Mouse (Mus musculus) lung, embryonic 14.5 days (tissue): ENCODE measurements around the gene Slc13a4. TPM values are rescaled to one million over a fixed set of nuclear protein-coding genes. Genes with fewer than 3 reads are reported as not detected.

Source experiments
- ATAC-seq: fragments of 200-750 bp; cut with Nextera tagmentation; 2 replicates; pipeline ENCODE4 v1.8.0; 2017; ENCODE audit warnings: mild to moderate bottlenecking, moderate TSS enrichment, moderate library complexity; ENCODE audit not compliant: insufficient read depth
- DNase-seq: peaks from one replicate; pipeline ENCODE4 v3.0.0-alpha.2; 2015
- H3K27ac ChIP-seq: fragments of 300-500 bp; sonication (generic); 2 replicates; pipeline ENCODE4 v1.5.1; 2014; ENCODE audit warnings: low read depth, mild to moderate bottlenecking, moderate library complexity
- H3K27me3 ChIP-seq: fragments of 300-500 bp; sonication (generic); 2 replicates; pipeline ENCODE4 v1.6.1; 2014; ENCODE audit warnings: low read length, control low read depth; ENCODE audit not compliant: insufficient read depth
- H3K36me3 ChIP-seq: fragments of 300-500 bp; sonication (generic); 2 replicates; pipeline ENCODE4 v1.6.1; 2014; ENCODE audit warnings: control low read depth; ENCODE audit not compliant: insufficient read depth
- H3K4me1 ChIP-seq: fragments of 300-500 bp; sonication (generic); 2 replicates; pipeline ENCODE4 v1.6.1; 2014; ENCODE audit warnings: antibody characterized with exemption, control low read depth; ENCODE audit not compliant: insufficient read depth
- H3K4me2 ChIP-seq: fragments of 300-500 bp; sonication (generic); 2 replicates; pipeline ENCODE4 v1.6.1; 2014; ENCODE audit warnings: mild to moderate bottlenecking
- H3K4me3 ChIP-seq: fragments of 300-500 bp; sonication (generic); 2 replicates; pipeline ENCODE4 v1.5.1; 2014; ENCODE audit warnings: low read depth, low read length
- H3K9ac ChIP-seq: fragments of 300-500 bp; sonication (generic); 2 replicates; pipeline ENCODE4 v1.6.1; 2014
- H3K9me3 ChIP-seq: fragments of 300-500 bp; sonication (generic); 2 replicates; pipeline ENCODE4 v1.6.1; 2016; ENCODE audit warnings: low read depth, low read length, control low read depth
- CTCF ChIP-seq: IDR thresholded peaks from 2 replicates; pipeline ENCODE4 v1.5.1; 2016; ENCODE audit warnings: antibody characterized with exemption, low read depth
- WGBS: fragments of 180-500 bp; shearing (Covaris S2); extraction: QIAGEN DNeasy Blood & Tissue Kit; methylation state at CpG from one replicate; pipeline ENCODE4 v1.1.7; 2014; 5-methylcytosine and 5-hydroxymethylcytosine counted together
- polyA plus RNA-seq: library from polyadenylated mRNA; unstranded; fragments of >200 nt; fragmentation: Nextera tagmentation; extraction: Ambion mirVana; gene quantifications from 2 replicates; pipeline ENCODE4 v1.2.1, GENCODE M21; 2014

The Slc13a4 gene
- polyA plus RNA-seq, 1 experiment from 2014 or later = 0.24 TPM

DNA sequence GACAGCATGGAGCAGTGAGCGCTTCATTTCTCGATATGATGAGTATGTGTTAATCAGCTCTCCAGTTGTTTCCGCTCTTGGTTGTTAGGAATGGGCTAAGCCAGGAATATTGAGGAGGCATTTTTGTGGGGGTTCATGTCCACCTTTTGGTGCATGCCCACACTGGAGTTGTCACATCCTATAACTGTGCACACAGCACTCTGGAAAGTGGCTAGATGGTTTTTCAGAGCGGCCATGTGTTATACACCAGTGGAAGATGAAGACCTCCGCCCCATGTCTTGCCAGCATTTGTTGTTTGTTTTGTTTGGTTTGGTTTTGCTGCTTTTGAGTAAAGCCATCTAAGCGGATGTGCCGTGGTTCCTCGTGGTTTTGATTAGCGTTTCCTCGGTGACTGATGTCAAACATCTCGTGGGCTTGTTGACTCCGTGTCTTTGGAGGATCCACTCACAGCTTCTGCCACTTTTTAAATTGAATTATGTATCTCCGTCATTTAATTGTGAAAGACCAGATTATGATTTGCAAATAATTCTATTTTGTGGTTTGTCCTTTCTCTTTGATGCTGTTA is 50.2 kb downstream of the Slc13a4 start:
- no peak overlapping the region; the same call in 1 of the 2 replicates for H3K4me2 ChIP-seq
- H3K4me1 ChIP-seq = peaks cover 27% of the 10 kb centered on the region
- no peaks in the 10 kb centered on the region for H3K9me3 ChIP-seq
- no peak overlapping the region for H3K4me3 ChIP-seq
- H3K9ac ChIP-seq = no peak overlapping the region
- DNase-seq (no peak), ATAC-seq (no peak)
- peaks cover 16% of the 10 kb centered on the region for H3K36me3 ChIP-seq
- H3K27me3 ChIP-seq = no peaks in the 10 kb centered on the region
- 78% methylated on average over 13 of the region's 13 CpGs for WGBS
- H3K27ac ChIP-seq = no peak overlapping the region
- no peak for TF ChIP-seq CTCF

DNA sequence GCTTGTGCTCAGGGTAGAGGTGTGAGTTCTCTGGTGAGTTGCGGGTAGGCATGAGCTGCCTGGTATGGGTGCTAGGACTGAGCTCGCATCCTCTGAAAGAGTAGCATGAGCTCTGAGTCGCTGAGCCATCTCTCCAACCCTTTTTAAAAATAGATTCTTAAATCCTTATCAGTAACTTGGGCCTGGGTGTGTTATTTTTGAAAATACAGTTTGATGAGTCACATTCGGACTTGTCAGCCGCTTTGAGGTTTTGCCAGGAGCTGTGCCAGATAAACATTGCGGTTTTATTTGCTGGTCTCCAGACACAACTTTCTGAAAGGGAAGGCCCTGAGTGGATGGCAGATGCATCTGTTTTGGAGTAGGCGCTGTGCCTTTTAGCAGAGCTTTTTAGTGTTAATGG is 51.2 kb downstream of the Slc13a4 start:
- DNase-seq = peak; percentile 82
- Histone ChIP-seq H3K9me3 (no peaks in the 10 kb centered on the region), H3K36me3 (peaks cover 9% of the 10 kb centered on the region), H3K4me2 (peak overlapping the region; percentile 78), H3K9ac (no peak overlapping the region), H3K4me1 (peaks cover 27% of the 10 kb centered on the region), H3K4me3 (no peak overlapping the region), H3K27ac (no peak overlapping the region; the same call in 1 of the 2 replicates), H3K27me3 (no peaks in the 10 kb centered on the region)
- no peak for ATAC-seq
- TF ChIP-seq CTCF = no peak
- WGBS = 44% methylated on average over 7 of the region's 7 CpGs

DNA sequence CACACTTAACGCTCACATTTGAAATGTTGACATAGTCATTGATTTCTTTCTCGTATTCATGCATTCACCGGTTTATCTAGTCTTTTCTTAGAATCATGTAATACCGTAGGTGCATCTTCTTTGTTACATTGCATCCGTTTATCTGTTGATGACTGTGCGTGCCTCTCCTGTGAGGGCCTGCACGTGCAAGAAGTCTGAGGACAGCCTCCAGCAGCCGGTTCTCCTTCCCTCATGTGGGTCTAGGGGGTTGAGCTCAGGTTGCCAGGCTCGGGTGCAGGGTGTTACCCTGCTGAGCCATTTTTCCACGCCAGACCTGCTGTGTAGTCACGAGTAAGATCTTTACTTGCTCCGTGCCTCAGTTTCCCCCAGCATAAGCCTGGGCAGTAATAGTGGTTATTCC is 52.9 kb downstream of the Slc13a4 start:
- Histone ChIP-seq H3K4me1 (peaks cover 27% of the 10 kb centered on the region), H3K27me3 (no peaks in the 10 kb centered on the region), H3K27ac (no peak overlapping the region; the same call in 1 of the 2 replicates), H3K36me3 (no peaks in the 10 kb centered on the region), H3K9ac (peak overlapping the region; percentile 80; the same call in 1 of the 2 replicates), H3K4me2 (peak overlapping the region; percentile 78), H3K9me3 (no peaks in the 10 kb centered on the region), H3K4me3 (0 out of 2 replicates have a peak overlapping the region, but pooled peaks have one; percentile 0)
- ATAC-seq (no peak), DNase-seq (no peak)
- WGBS = 69% methylated on average over 12 of the region's 12 CpGs
- no peak for TF ChIP-seq CTCF

DNA sequence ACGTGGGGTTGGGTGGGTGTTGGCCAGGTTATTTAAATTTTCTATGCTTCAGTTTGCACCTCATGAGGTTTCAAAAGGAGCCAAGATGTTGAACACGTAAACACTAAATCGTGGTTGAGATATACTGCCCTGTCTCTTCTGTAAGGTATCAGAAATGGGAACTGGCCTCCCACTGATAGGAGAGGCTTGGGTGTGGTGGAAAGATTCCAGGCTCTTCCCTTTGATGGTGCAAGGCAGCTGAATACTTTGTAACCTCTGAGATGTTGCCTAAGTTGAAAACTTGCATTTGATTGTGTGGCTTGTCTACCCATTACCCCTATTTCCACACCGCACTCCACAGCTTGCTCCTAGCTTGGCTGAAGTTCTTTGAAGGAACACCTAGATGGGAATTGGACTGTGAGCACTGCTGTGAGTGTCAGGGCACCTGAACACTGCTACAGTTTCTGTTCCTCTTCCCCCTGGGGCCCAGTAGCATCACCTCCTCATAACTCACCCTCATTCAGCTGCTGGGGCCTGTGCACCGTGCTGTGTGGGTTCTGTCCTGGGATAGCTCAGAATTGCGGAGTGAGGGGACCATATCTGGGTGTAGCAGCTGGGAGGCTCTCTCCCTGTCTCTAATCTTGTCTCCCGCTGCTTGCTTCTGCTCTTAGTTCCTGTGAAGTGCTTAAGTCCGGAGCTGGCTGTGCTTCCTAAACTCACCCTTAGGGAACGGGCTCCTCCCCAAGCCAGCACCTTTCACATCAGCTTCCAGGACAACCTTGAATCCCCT is 53.6 kb downstream of the Slc13a4 start:
- Histone ChIP-seq H3K27me3 (no peaks in the 10 kb centered on the region), H3K36me3 (no peaks in the 10 kb centered on the region), H3K4me1 (peaks cover 27% of the 10 kb centered on the region), H3K4me3 (peak overlapping the region; percentile 71), H3K9ac (peak overlapping the region; percentile 80), H3K4me2 (peak overlapping the region; percentile 78), H3K9me3 (no peaks in the 10 kb centered on the region), H3K27ac (peak overlapping the region; percentile 63)
- DNase-seq = no peak
- no peak for ATAC-seq
- no peak for TF ChIP-seq CTCF
- 40% methylated on average over 9 of the region's 9 CpGs for WGBS

DNA sequence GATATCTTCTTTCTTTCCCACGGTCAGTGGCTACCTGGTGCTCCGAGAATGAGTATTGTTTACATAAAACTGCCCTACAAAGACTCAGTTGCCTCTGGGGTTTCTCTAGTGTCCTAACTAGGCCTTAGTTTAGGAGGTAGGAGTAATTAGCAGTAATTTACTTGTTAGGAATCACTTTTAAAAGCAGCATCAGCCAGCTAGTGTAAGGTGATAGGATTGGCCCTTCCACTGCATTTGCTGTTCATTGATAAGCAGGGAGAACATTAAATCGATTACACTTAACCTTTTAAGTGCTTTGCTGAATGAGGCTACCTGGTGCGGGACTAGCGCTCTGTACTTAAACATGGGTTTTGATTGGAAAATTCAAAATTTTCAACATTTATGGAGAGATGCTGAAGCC is 54.5 kb downstream of the Slc13a4 start:
- H3K9me3 ChIP-seq = no peaks in the 10 kb centered on the region
- TF ChIP-seq CTCF = no peak
- DNase-seq = no peak
- WGBS = 36% methylated on average over 5 of the region's 5 CpGs
- peaks cover 27% of the 10 kb centered on the region for H3K4me1 ChIP-seq
- peak overlapping the region; percentile 80 for H3K9ac ChIP-seq
- peak overlapping the region; percentile 71 for H3K4me3 ChIP-seq
- no peak for ATAC-seq
- H3K36me3 ChIP-seq = no peaks in the 10 kb centered on the region
- H3K27ac ChIP-seq = peak overlapping the region; percentile 86; the same call in 1 of the 2 replicates
- peak overlapping the region; percentile 78 for H3K4me2 ChIP-seq
- no peaks in the 10 kb centered on the region for H3K27me3 ChIP-seq

DNA sequence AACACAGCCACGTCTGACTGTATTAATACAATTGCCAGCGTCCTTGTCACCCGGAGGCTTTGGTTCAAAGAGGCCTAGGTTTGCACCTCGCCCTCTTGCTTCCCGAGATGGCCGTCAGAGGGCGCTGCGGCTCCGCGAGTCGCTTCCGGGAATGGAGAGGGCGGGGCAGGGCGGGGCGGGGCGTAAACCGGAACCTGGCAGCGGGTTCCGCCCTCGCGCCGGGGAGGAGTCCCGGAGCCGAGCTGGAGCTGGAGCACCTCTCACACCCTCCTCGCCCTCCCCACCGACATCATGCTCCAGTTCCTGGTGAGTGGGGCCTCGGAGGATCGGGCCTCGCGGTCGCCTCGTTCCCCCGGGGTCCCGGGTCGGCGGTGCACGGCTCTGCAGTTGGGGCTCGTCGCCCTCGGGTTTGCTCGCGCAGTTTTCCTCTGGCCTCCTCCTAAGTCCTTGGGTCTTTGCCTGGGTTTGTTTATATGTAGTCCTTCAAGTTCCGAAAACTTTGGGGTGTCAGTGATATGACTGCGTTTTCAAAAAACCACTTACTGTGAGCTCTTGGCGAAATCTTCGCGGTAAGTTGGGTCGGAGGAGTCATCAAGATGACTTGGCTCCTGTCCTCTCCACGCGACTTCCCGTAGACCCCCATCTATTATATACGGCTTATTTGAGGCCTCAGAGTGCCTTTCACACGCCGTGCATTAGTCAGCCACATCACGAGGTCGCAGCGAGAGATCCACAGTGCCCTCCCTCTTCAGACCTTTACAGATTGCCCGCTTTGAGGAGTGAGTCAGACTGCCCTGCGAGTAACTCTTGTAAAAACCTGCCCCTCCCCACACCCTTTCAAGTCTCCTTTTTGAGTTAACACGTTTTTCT is 55.2 kb downstream of the Slc13a4 start:
- H3K4me3 ChIP-seq = peak overlapping the region; percentile 71
- H3K36me3 ChIP-seq = 0 out of 2 replicates have a peak, but pooled peaks cover under 1% of the 10 kb centered on the region
- DNase-seq = peak; percentile 93
- ATAC-seq = peak; percentile 88
- peak; percentile 88 for TF ChIP-seq CTCF
- H3K4me1 ChIP-seq = peaks cover 22% of the 10 kb centered on the region
- under 1% methylated on average over 60 of the region's 60 CpGs for WGBS
- peak overlapping the region; percentile 86 for H3K27ac ChIP-seq
- H3K9ac ChIP-seq = peak overlapping the region; percentile 80
- H3K4me2 ChIP-seq = peak overlapping the region; percentile 78
- no peaks in the 10 kb centered on the region for H3K9me3 ChIP-seq
- H3K27me3 ChIP-seq = no peaks in the 10 kb centered on the region
